Mouse (Mus musculus): Measurements from ENCODE around the gene Micu2. TPM values are rescaled to one million over a fixed set of nuclear protein-coding genes. Genes with fewer than 3 reads are reported as not detected.

Gene Micu2
- 84.4 and 87.0 TPM in 2 replicates for polyA plus RNA-seq (2015; fragmentation: Nextera tagmentation; extraction: Ambion mirVana)

DNA sequence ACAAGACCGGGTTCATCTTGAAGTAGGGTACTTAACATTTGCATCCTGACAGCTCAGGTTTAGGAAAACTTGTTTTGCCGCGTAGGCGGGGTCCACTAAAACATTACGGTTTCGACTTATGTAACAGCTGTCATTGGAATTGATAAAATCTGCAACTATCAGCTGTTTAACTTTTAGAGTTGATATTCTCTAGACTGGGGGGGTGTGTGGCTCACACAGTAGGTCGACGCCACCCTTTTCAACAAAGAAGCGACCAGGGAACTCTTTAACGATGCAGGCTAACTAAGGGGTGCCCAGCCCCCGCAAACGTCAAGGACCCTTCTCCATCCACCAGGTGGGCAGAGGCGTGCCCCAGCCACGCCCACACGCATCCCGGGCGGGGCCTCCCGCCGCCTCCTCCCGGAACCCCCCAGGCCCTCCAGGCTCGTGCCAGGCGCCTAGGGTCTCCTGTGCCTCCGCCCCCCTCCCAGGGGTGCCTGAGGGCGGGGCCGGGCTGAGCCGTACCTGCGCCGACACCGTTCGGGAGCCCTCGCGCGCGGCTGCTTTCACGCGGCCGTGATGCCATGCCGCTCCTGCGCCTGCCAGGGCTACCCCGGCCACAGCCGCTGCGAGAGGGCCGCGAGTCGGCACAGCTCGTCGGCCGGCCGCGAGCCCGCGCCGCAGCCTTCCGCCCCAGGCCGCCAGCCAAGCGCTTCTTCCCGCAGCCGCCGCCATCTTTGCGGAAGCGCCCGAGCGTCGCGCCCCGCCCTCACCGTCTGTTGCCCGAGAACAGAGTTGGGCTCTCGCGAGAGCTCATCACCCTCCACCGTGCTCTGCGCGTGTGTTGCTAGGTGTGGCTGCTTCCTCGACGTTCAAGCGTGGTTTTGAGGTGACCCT, at the start of gene Micu2:
Gene Micu2 (minus strand): TSS at position 737 of the 876 bp plus-strand sequence.
- WGBS = 2% methylated on average over 74 of the region's 76 CpGs
- peak; percentile 96 for ATAC-seq (replicated peaks; ENCODE audit: low FRiP score, low read depth)
- H3K36me3 ChIP-seq (ENCODE audit: insufficient read depth, low read length) = no peaks in the 10 kb centered on the region

DNA sequence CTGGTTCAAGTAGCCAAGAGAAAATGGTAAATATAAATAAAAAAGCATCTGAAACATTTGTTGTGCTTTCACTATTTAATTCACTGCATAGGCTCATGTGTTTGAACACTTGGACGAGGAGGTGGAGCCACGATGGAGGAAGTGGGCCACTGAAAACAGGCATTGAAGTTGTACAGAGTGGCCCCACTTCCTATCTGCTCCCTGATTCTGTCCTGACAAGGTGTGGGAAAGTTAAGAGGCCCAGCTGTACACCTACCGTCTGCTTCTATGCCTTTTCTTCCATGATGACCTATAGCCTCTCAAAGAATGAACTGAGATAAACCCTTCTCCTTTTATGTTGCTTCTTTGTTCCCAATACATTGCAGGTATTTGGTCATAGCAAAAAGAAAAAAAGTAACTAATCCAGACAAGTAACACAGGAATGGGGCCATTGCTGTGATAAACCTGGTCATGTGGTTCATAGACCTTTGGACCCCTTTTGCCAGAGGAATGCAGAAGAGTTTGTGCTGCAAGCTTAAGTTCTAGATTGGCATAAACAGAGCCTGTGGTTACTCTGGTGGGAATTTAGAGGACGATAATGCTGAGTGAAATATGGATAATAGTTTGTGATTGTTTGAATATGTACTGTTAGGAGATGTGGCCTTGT, 47.7 kb upstream of the Micu2 start:
- no peak overlapping the region for H3K27ac ChIP-seq
- no peaks in the 10 kb centered on the region for H3K9me3 ChIP-seq (replicated peaks; ENCODE audit: low read length)
- DNase-seq (ENCODE audit: low spot score) (no peak), ATAC-seq (replicated peaks; ENCODE audit: low FRiP score, low read depth) (no peak)
- no peaks in the 10 kb centered on the region for H3K27me3 ChIP-seq (ENCODE audit: insufficient read depth, low read length)
- TF ChIP-seq CTCF (IDR thresholded peaks at IDR 0.05; ENCODE audit: low read depth) = no peak
- H3K36me3 ChIP-seq (ENCODE audit: insufficient read depth, low read length) = no peaks in the 10 kb centered on the region
- whole genome bisulfite sequencing = 82% methylated on average over 4 of the region's 4 CpGs
- no peaks in the 10 kb centered on the region for H3K4me1 ChIP-seq (replicated peaks; ENCODE audit: insufficient read depth, low read length)
- no peak overlapping the region for H3K4me2 ChIP-seq (ENCODE audit: low read length)
- H3K4me3 ChIP-seq (replicated peaks; ENCODE audit: low read depth, low read length) = no peak overlapping the region
- H3K9ac ChIP-seq (ENCODE audit: low read depth, low read length) = no peak overlapping the region

More for the DNA sequence above, at the start of gene Micu2:
- Histone ChIP-seq H3K27ac (peak within 1 kb of the TSS; percentile 79), H3K4me3 (replicated peaks; ENCODE audit: low read depth, low read length) (peak within 1 kb of the TSS; percentile 75), H3K4me2 (ENCODE audit: low read length) (peak within 1 kb of the TSS; percentile 81), H3K9ac (ENCODE audit: low read depth, low read length) (peak within 1 kb of the TSS; percentile 89), H3K27me3 (ENCODE audit: insufficient read depth, low read length) (no peaks in the 10 kb centered on the region), H3K4me1 (replicated peaks; ENCODE audit: insufficient read depth, low read length) (no peaks in the 10 kb centered on the region), H3K9me3 (replicated peaks; ENCODE audit: low read length) (no peaks in the 10 kb centered on the region)
- DNase-seq (ENCODE audit: low spot score) = peak; percentile 93
- TF ChIP-seq CTCF (IDR thresholded peaks at IDR 0.05; ENCODE audit: low read depth) = no peak

DNA sequence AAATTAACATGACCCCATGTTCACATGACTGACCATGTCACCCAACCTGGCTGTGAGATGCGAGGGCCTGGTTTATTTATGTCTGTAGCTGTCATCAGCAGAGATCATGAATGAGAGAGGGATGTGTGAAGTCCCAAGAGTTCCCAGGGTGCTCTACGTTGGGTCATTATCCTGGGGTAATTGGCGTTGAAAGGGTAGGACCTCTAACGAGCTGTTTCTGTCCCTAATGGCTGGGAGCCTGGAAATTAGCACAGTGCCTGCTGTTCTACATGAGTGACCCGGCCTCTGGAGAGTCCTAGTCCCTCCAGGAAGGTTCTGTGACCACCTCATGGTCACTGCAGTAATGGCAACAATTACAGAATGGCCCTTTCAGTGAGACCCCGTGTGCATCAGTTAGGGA, 37.1 kb upstream of the Micu2 start:
- ATAC-seq (replicated peaks; ENCODE audit: low FRiP score, low read depth) (no peak), DNase-seq (ENCODE audit: low spot score) (no peak)
- H3K27me3 ChIP-seq (ENCODE audit: insufficient read depth, low read length) = no peaks in the 10 kb centered on the region
- no peak overlapping the region for H3K9ac ChIP-seq (ENCODE audit: low read depth, low read length)
- no peaks in the 10 kb centered on the region for H3K4me1 ChIP-seq (replicated peaks; ENCODE audit: insufficient read depth, low read length)
- no peak overlapping the region for H3K27ac ChIP-seq
- TF ChIP-seq CTCF (IDR thresholded peaks at IDR 0.05; ENCODE audit: low read depth) = no peak
- H3K4me2 ChIP-seq (ENCODE audit: low read length) = no peak overlapping the region
- 22% methylated on average over 6 of the region's 6 CpGs for WGBS
- H3K9me3 ChIP-seq (replicated peaks; ENCODE audit: low read length) = no peaks in the 10 kb centered on the region
- no peaks in the 10 kb centered on the region for H3K36me3 ChIP-seq (ENCODE audit: insufficient read depth, low read length)
- no peak overlapping the region for H3K4me3 ChIP-seq (replicated peaks; ENCODE audit: low read depth, low read length)

DNA sequence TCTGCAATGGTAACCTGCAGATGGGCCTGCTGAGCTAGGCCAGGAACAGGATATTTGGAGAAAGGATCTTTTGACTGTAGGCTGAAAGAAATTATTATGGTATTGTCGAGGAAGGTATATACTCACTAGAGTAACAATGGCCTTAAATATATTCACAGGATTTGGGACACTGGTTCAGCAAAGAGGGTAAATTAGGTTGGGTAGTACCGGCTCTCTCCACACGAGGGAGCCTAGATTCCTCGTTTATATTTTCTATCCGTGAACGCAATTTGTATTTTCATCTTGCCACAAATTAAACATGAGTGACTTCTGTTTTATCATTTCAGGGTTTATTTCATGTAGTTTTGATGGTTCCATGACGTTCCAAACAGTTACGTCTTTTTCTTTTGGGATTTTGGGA, 35.5 kb upstream of the Micu2 start:
- Histone ChIP-seq H3K4me2 (ENCODE audit: low read length) (no peak overlapping the region), H3K27me3 (ENCODE audit: insufficient read depth, low read length) (no peaks in the 10 kb centered on the region), H3K4me1 (replicated peaks; ENCODE audit: insufficient read depth, low read length) (no peaks in the 10 kb centered on the region), H3K4me3 (replicated peaks; ENCODE audit: low read depth, low read length) (no peak overlapping the region), H3K27ac (no peak overlapping the region), H3K9ac (ENCODE audit: low read depth, low read length) (no peak overlapping the region), H3K36me3 (ENCODE audit: insufficient read depth, low read length) (no peaks in the 10 kb centered on the region), H3K9me3 (replicated peaks; ENCODE audit: low read length) (no peaks in the 10 kb centered on the region)
- 11% methylated on average over 8 of the region's 8 CpGs for WGBS
- DNase-seq (ENCODE audit: low spot score) = peak; percentile 67
- TF ChIP-seq CTCF (IDR thresholded peaks at IDR 0.05; ENCODE audit: low read depth) = peak; percentile 88
- ATAC-seq (replicated peaks; ENCODE audit: low FRiP score, low read depth) = no peak

DNA sequence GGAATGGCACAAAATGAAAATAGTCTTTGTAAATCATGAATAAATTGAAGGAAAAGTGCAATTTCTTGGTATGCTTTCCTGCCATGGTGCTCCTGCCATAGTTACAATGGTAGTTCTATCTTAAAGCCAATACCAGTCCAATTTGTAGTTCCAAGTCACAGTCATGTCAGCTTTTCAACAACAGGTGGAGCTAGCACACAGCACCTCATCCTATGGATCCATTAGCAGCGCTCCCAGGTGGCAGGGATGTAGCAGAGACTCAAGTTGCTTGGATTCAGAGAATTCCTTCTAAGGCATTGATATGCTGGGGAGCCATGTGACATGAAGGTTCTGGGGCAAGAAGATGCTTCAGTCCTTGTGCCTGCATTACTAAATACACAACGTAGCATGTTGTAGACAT, 19.8 kb upstream of the Micu2 start:
- peak; percentile 88 for TF ChIP-seq CTCF (IDR thresholded peaks at IDR 0.05; ENCODE audit: low read depth)
- Histone ChIP-seq H3K4me1 (replicated peaks; ENCODE audit: insufficient read depth, low read length) (no peaks in the 10 kb centered on the region), H3K4me2 (ENCODE audit: low read length) (no peak overlapping the region), H3K27me3 (ENCODE audit: insufficient read depth, low read length) (no peaks in the 10 kb centered on the region), H3K9me3 (replicated peaks; ENCODE audit: low read length) (no peaks in the 10 kb centered on the region), H3K4me3 (replicated peaks; ENCODE audit: low read depth, low read length) (no peak overlapping the region), H3K36me3 (ENCODE audit: insufficient read depth, low read length) (no peaks in the 10 kb centered on the region), H3K27ac (no peak overlapping the region), H3K9ac (ENCODE audit: low read depth, low read length) (no peak overlapping the region)
- WGBS = 41% methylated on average over 2 of the region's 2 CpGs
- DNase-seq (ENCODE audit: low spot score) (peak; percentile 69), ATAC-seq (replicated peaks; ENCODE audit: low FRiP score, low read depth) (no peak)

DNA sequence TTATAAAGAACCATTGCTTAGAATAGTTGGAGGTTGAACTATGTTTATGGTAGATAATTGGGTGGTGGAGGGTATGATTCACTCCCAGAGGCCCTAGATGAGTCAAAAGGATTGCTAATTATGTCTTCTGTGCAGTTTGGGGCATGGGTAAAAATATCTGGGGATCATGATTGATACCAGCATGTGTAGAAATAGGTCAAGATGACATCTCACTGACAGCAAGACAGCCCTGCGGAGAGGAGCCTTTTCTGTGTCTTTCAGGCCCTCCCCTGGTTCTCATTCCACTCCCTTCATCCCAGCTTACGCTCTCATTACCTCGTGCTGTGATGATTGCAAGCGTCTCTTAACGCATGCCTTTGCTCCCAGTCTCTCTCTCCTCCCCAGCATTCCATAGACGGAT, 4.8 kb upstream of the Micu2 start:
- Histone ChIP-seq H3K4me1 (replicated peaks; ENCODE audit: insufficient read depth, low read length) (no peaks in the 10 kb centered on the region), H3K27me3 (ENCODE audit: insufficient read depth, low read length) (no peaks in the 10 kb centered on the region), H3K4me2 (ENCODE audit: low read length) (no peak overlapping the region), H3K4me3 (replicated peaks; ENCODE audit: low read depth, low read length) (no peak overlapping the region), H3K27ac (no peak overlapping the region), H3K36me3 (ENCODE audit: insufficient read depth, low read length) (no peaks in the 10 kb centered on the region), H3K9ac (ENCODE audit: low read depth, low read length) (no peak overlapping the region), H3K9me3 (replicated peaks; ENCODE audit: low read length) (no peaks in the 10 kb centered on the region)
- no peak for ATAC-seq (replicated peaks; ENCODE audit: low FRiP score, low read depth)
- no peak for DNase-seq (ENCODE audit: low spot score)
- no peak for TF ChIP-seq CTCF (IDR thresholded peaks at IDR 0.05; ENCODE audit: low read depth)
- WGBS = 68% methylated on average over 6 of the region's 6 CpGs
